Mouse (Mus musculus) lung, postnatal 14 days (tissue): Measurements from ENCODE around the gene Hoxa2.

Experiments used
- DNase-seq: peaks from one replicate; pipeline ENCODE4 v3.0.0; 2021

Gene Hoxa2

GRCm38 (mm10) chr6:52201269-52201668 is 36.6 kb upstream of the Hoxa2 start:
- no peak for DNase-seq

GRCm38 (mm10) chr6:52200751-52201250 is 36.2 kb upstream of the Hoxa2 start:
- DNase-seq: no peak

- DNase-seq: peak; percentile 60
These were observed 35.6 kb upstream of the Hoxa2 start for GRCm38 (mm10) chr6:52200073-52200750.

- peak; percentile 69 for DNase-seq
These were observed 32.6 kb upstream of the Hoxa2 start for GRCm38 (mm10) chr6:52197271-52197670.

- DNase-seq: no peak
These were observed 32.2 kb upstream of the Hoxa2 start for GRCm38 (mm10) chr6:52196811-52197210.

- DNase-seq: no peak
These were observed 30.1 kb upstream of the Hoxa2 start for GRCm38 (mm10) chr6:52194690-52195089.

GRCm38 (mm10) chr6:52191860-52192550 is 27.4 kb upstream of the Hoxa2 start:
- peak; percentile 91 for DNase-seq

GRCm38 (mm10) chr6:52190906-52191810 is 26.5 kb upstream of the Hoxa2 start, which contains the start of gene Hoxa4:
TSS of gene Hoxa4 (minus strand) at chr6:52191753.
- DNase-seq: no peak

- DNase-seq: no peak
These were observed 25.8 kb upstream of the Hoxa2 start for GRCm38 (mm10) chr6:52190410-52190809.

- no peak for DNase-seq
These were observed 25.3 kb upstream of the Hoxa2 start for GRCm38 (mm10) chr6:52189909-52190308.

- no peak for DNase-seq
These were observed 24.6 kb upstream of the Hoxa2 start for GRCm38 (mm10) chr6:52189172-52189591.

GRCm38 (mm10) chr6:52186500-52186899 is 21.9 kb upstream of the Hoxa2 start:
- no peak for DNase-seq

- no peak for DNase-seq
These were observed 21.2 kb upstream of the Hoxa2 start for GRCm38 (mm10) chr6:52185834-52186233.

GRCm38 (mm10) chr6:52185222-52185621 is 20.6 kb upstream of the Hoxa2 start:
- DNase-seq: no peak

GRCm38 (mm10) chr6:52184668-52185067 is 20.0 kb upstream of the Hoxa2 start:
- DNase-seq: no peak

GRCm38 (mm10) chr6:52183311-52184080 is 18.9 kb upstream of the Hoxa2 start:
- no peak for DNase-seq

GRCm38 (mm10) chr6:52182793-52183192 is 18.2 kb upstream of the Hoxa2 start:
- DNase-seq: no peak

- no peak for DNase-seq
These were observed 17.4 kb upstream of the Hoxa2 start for GRCm38 (mm10) chr6:52182030-52182429.

- no peak for DNase-seq
These were observed 16.1 kb upstream of the Hoxa2 start for GRCm38 (mm10) chr6:52180726-52181125.

- DNase-seq: no peak
These were observed 15.6 kb upstream of the Hoxa2 start for GRCm38 (mm10) chr6:52180213-52180710.

- no peak for DNase-seq
These were observed 15.1 kb upstream of the Hoxa2 start for GRCm38 (mm10) chr6:52179690-52180089.
